Mouse (Mus musculus) cerebellum, postnatal 14 days (tissue): ENCODE measurements around the gene Gnptg.

Experiments used
- DNase-seq, 2 experiments: peaks; one replicate each; pipeline ENCODE4 v3.0.0; 2021; ENCODE audit warnings: mixed read lengths in 2 of 2

The Gnptg gene

GRCm38 (mm10) chr17:25239695-25240636, at the start of gene Gnptg, which contains the start of gene Tsr3:
TSS of gene Gnptg (minus strand) at chr17:25240124.
TSS of gene Tsr3 (plus strand) at chr17:25240170.
- peak; percentile 89 to 90 for DNase-seq

- peak; percentile 65 to 74 for DNase-seq
Measured at GRCm38 (mm10) chr17:25288842-25289241, 48.9 kb upstream of the Gnptg start.

- peak; percentile 93 to 95 for DNase-seq
Measured at GRCm38 (mm10) chr17:25285033-25285432, 45.1 kb upstream of the Gnptg start.

- peak; percentile 33 to 52 for DNase-seq
Measured at GRCm38 (mm10) chr17:25282133-25282532, 42.2 kb upstream of the Gnptg start.

GRCm38 (mm10) chr17:25275833-25276232, 35.9 kb upstream of the Gnptg start:
- no peak for DNase-seq

- peak; percentile 67 to 74 for DNase-seq
Measured at GRCm38 (mm10) chr17:25274571-25275346, 34.8 kb upstream of the Gnptg start, which contains the start of gene Ube2i. TSS of gene Ube2i (minus strand) at chr17:25274622.

GRCm38 (mm10) chr17:25273706-25274501, 34.0 kb upstream of the Gnptg start:
- DNase-seq: peak; percentile 95 to 99

GRCm38 (mm10) chr17:25272951-25273705, 33.2 kb upstream of the Gnptg start:
- DNase-seq: peak; percentile 88 to 94

GRCm38 (mm10) chr17:25272326-25272725, 32.4 kb upstream of the Gnptg start:
- peak in 1 of 2 experiments; percentile 24 for DNase-seq

GRCm38 (mm10) chr17:25270795-25271335, 30.9 kb upstream of the Gnptg start:
- no peak for DNase-seq

GRCm38 (mm10) chr17:25264453-25264852, 24.5 kb upstream of the Gnptg start:
- peak in 1 of 2 experiments; percentile 39 for DNase-seq

- no peak for DNase-seq
Measured at GRCm38 (mm10) chr17:25257804-25258261, 17.9 kb upstream of the Gnptg start.

GRCm38 (mm10) chr17:25256140-25256754, 16.3 kb upstream of the Gnptg start, which contains the start of gene Baiap3:
TSS of gene Baiap3 (minus strand) at chr17:25256364.
- DNase-seq: peak in 1 of 2 experiments; percentile 23

- DNase-seq: no peak
Measured at GRCm38 (mm10) chr17:25255110-25255509, 15.2 kb upstream of the Gnptg start.

GRCm38 (mm10) chr17:25253760-25254159, 13.8 kb upstream of the Gnptg start:
- peak in 1 of 2 experiments; percentile 33 for DNase-seq

- no peak for DNase-seq
Measured at GRCm38 (mm10) chr17:25252643-25253042, 12.7 kb upstream of the Gnptg start.

GRCm38 (mm10) chr17:25250181-25250835, 10.4 kb upstream of the Gnptg start:
- DNase-seq: peak; percentile 85 to 90

GRCm38 (mm10) chr17:25248033-25248750, 8.3 kb upstream of the Gnptg start:
- DNase-seq: no peak

GRCm38 (mm10) chr17:25244239-25244638, 4.3 kb upstream of the Gnptg start:
- DNase-seq: no peak
